Mouse (Mus musculus) CH12.LX (cell line): ENCODE measurements at regions not wholly inside any gene's neighbourhood (a gene's known extent, or its start where the extent isn't known, plus 50 kb on each side); places are given as distances from the start of the nearest gene placed in this dataset.

ENCODE experiments used
- ELF1 ChIP-seq: IDR thresholded peaks from 2 replicates; pipeline ENCODE4 v1.6.1; 2014; ENCODE audit warnings: low read depth, mild to moderate bottlenecking, inconsistent platforms, low read length, improper control_type of control experiment
- MAFK ChIP-seq: IDR thresholded peaks from 2 replicates; pipeline ENCODE4 v1.6.1; 2011; ENCODE audit warnings: low read length, improper control_type of control experiment; ENCODE audit not compliant: insufficient replicate concordance
- MYC ChIP-seq: IDR thresholded peaks from 2 replicates; pipeline ENCODE4 v1.6.1; 2011; ENCODE audit warnings: low read depth, mild to moderate bottlenecking, improper control_type of control experiment, low read length
- RCOR1 ChIP-seq: conservative IDR thresholded peaks from 2 replicates; pipeline ENCODE4 v1.6.1; 2012; ENCODE audit warnings: low read depth, mild to moderate bottlenecking, inconsistent platforms, low read length, improper control_type of control experiment
- UBTF ChIP-seq: IDR thresholded peaks from 2 replicates; pipeline ENCODE4 v1.6.1; 2012; ENCODE audit warnings: low read depth, mild to moderate bottlenecking, inconsistent platforms, low read length, improper control_type of control experiment, moderate library complexity
- ZMIZ1 ChIP-seq: IDR thresholded peaks from 2 replicates; pipeline ENCODE4 v1.6.1; 2012; ENCODE audit warnings: low read depth, mild to moderate bottlenecking, inconsistent platforms, low read length, improper control_type of control experiment

- no peak for TF ChIP-seq ELF1
- TF ChIP-seq MAFK, result no peak
- TF ChIP-seq RCOR1, result no peak
- TF ChIP-seq MYC, result no peak
- TF ChIP-seq UBTF, result no peak
- no peak for TF ChIP-seq ZMIZ1
Observed at GRCm38 (mm10) chr12:82095396-82095795, 73.7 kb upstream of the Sipa1l1 start.
